Mouse (Mus musculus): ENCODE measurements around the gene Tmem210.

DNA sequence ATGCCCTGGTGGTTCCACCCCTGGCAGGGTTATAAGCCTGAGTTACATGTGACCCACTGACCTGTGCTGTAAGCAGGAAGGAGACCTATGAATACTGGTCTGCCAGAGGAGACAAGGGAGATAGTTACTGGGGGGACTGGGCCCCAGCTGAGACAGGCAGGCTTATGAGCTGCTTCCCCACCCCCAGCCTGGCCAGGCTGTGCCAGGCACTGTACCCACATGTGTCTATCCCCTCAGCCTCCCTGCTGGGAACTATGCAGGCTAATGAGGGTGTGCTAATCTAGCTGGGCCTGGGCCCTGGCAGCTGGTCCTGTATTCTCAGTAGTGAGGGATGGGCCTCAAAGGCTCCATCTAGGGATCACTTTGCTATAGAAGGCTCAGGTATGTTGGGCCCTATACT, 20.7 kb upstream of the Tmem210 start:
- TF ChIP-seq CTCF (conservative IDR thresholded peaks at IDR 0.05 in 1 of 2, IDR thresholded peaks at IDR 0.05 in 1 of 2; ENCODE audit: low read depth in 2 of 2, low read length in 2 of 2): no peak; a peak in 1 of 4 replicates
- TF ChIP-seq NRF1 (IDR thresholded peaks at IDR 0.05; ENCODE audit: low read depth, low read length): no peak
- no peak for TF ChIP-seq POLR2AphosphoS2 (IDR thresholded peaks at IDR 0.05; ENCODE audit: low read depth, low read length)
- no peak for TF ChIP-seq SMC3 (IDR thresholded peaks at IDR 0.05; ENCODE audit: low read depth, low read length)
- TF ChIP-seq RAD21 (IDR thresholded peaks at IDR 0.05; ENCODE audit: low read depth, low read length): no peak
- TF ChIP-seq EP300 (IDR thresholded peaks at IDR 0.05; ENCODE audit: low read length): no peak
- no peak for TF ChIP-seq GABPA (IDR thresholded peaks at IDR 0.05; ENCODE audit: insufficient replicate concordance, low read depth, low read length)
- no peak for TF ChIP-seq ZNF384 (IDR thresholded peaks at IDR 0.05; ENCODE audit: low read depth, low read length)
